Mouse (Mus musculus): ENCODE data around the gene Sacs.

GRCm38 (mm10) chr14:61097974-61098625, 40.2 kb upstream of the Sacs start:
- TF ChIP-seq CTCF (IDR thresholded peaks at IDR 0.05; ENCODE audit: low read depth, low read length) (no peak), POLR2A (IDR thresholded peaks at IDR 0.05; ENCODE audit: insufficient read depth, low read length) (no peak), EP300 (IDR thresholded peaks at IDR 0.05; ENCODE audit: insufficient read depth, low read depth, low read length) (no peak)
